Mouse (Mus musculus): ENCODE results near the gene Pm20d2. TPM values are rescaled to one million over a fixed set of nuclear protein-coding genes. Genes with fewer than 3 reads are reported as not detected.
A peak's percentile ranks its signal among the peaks of the same experiment; 100 is the strongest.

The Pm20d2 gene
- total RNA-seq (2015; ENCODE audit: low replicate concordance) (not detected in 2 replicates), total RNA-seq (2017; ENCODE audit: low replicate concordance) (not detected in 2 replicates)

DNA sequence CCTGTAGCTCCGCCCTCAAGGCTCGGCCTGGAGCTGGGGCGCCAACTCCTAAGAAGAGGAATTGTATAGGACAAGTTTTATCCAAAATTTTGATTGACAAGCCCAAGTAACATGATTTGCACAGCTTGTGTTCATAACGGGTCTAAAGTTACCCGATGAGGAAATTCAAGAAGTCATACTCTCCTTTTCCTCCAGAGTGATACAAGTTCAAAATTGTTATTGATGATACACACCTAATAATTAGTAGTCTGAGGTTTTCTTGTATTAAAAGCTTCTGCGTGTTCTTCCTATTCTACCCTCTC is at the start of gene Pm20d2:
Gene Pm20d2 (minus strand): TSS at position 3 of the 302 bp plus-strand sequence.
- no peak for ATAC-seq (replicated peaks; ENCODE audit: low FRiP score, poor library complexity, severe bottlenecking)

DNA sequence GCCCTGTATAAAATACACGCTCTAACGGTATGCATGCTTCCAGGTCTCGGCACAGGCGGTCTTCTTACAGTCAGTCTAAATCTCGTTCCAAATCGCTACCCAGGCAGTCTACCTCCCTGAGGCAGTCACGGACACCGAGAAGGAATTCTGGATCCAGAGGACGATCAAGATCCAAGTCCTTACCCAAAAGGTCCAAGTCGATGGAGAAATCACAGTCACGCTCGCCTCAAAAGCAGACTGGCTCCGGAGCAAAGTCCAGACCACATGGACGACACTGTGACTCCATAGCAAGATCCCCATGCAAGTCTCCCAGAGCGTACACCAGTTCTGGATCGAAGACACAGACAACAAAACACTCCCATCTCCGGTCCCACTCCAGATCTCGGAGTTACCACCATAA is 41.3 kb upstream of the Pm20d2 start:
- ATAC-seq (replicated peaks; ENCODE audit: low FRiP score, poor library complexity, severe bottlenecking) = no peak

DNA sequence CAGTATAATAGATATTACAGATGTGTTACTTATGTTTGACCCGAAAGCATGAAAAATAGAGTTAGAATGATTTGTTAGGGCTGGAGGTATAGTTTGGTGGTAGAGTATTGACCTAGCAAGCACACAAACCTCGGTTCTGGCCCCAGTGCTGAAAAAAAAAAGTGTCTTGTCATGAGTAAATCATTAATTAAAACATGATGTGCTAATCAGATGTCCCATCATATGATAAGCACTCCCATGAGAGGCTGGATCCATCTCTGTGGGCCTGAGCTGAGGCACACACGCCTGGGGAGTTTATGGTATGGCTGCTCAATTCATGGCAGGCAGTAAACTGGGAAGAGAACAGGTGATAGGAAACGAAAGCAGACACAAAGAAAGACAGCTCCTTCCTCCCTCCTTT is 40.1 kb upstream of the Pm20d2 start:
- ATAC-seq (replicated peaks; ENCODE audit: low FRiP score, poor library complexity, severe bottlenecking) = no peak

DNA sequence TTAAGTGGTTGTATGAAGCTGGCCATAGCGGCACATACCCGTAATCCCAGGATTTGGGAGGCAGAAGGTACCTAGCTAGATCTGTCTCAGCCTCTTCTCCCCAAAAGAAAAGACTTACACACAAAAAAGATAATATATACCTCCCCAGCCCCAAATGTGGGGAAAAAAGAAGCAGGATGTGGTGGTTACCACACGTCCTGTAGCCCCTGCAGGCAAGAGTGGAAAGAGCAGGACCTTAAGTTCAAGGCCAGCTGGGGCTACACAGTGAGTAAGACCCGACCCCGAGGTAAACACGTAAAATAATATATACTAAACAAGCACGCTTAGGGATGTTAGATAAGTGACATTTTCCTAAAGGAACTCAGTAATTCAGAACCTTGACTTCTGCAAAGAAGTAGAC is 37.6 kb upstream of the Pm20d2 start:
- ATAC-seq (replicated peaks; ENCODE audit: low FRiP score, poor library complexity, severe bottlenecking) = no peak

DNA sequence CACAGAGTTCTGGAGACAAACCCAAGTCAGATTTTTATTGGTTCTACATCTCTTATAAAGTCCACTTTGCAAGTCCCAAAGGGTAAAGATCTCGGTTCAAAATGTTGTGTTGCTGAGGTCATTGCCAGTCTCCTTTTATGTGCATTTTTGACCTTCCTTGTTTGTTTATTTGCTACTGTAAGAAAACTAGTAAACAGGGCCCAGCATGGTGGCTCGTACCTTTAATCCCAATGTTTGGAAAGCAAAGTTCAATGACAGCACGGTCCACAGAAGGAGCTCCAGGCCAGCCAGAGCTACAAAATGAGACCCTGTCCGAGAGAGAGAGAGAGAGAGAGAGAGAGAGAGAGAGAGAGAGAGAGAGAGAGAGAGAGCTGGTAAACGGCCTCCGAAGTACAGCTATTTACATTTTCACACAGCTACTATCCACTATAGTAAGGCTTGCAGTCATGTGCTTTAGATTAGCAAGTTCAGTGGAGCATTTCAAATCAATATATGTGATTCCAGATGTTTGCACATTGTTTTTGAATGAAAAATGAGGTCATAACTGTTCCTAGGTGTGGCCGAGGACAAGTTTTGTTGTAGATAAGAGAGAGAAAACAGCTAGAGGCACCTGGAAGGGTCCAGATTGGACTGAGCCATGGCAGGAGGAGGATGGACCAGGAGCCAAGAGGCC is 34.6 kb upstream of the Pm20d2 start:
- ATAC-seq (replicated peaks; ENCODE audit: low FRiP score, poor library complexity, severe bottlenecking) = no peak

DNA sequence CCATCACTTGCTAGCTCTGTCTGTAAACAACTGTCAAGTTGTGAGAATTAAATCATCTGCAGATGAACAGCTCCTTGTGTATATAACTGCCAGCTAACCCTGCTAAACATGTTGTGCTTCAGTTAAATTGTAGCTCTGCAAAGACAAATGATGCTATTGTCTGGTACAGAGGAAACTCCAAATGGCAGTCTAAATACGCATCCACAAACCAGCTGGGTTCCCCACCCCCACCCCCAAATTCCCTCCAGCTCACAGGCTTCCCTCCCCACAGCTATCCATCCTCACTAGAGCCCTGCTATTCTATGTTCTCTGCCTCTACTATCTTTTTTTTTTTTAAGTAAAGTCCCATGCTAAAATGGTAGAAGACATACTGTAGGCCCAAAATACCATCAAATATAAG is 32.3 kb upstream of the Pm20d2 start:
- no peak for ATAC-seq (replicated peaks; ENCODE audit: low FRiP score, poor library complexity, severe bottlenecking)

DNA sequence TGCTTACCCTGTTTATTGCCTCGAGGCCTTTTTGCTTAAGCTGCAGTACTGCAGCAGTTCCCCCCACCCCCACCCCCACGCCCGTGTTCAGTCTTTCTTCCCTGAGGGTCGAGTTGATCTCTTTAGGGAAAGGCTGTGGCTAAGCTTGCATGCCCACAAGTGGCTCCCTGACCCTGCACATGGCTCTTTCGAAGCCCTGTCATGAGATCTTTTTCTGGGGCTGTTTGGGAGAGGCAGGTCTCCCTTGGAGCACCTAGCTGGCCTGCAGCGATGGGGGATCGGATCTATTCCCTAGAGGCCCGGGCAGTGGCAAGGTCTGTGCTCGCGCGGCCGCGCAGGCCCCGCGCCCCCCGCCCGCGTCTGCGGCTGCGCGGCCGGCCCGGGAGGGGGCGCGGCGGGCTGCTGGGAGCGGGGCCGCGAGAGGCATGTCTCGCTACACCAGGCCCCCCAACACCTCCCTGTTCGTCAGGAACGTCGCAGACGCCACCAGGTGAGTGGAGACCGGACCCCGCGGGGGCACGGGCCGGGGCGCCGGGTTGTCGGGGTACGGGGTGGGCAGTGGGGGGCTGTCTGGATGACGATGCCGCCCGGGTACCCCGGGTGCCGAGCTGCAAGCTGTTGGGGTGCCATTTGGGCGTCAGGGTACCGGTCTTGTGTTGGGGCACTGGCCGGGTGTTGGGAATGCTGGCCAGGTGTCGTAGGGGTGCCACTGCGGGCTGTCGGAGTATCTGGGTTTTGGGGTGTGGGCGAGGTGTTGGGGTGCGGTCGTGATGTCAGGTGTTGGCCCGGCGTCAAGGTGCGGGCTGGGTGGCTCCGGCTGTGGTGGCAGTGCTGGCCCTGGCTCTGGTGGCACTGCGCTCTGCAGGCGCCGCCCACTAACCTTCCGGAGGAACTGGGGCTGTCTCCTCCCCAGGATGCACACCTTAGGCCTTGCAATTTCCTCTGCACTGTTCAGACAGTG is 19.6 kb upstream of the Pm20d2 start, which contains the start of gene Srsf12:
Gene Srsf12 (plus strand): TSS at position 111 of the 961 bp plus-strand sequence.
- no peak for ATAC-seq (replicated peaks; ENCODE audit: low FRiP score, poor library complexity, severe bottlenecking)

DNA sequence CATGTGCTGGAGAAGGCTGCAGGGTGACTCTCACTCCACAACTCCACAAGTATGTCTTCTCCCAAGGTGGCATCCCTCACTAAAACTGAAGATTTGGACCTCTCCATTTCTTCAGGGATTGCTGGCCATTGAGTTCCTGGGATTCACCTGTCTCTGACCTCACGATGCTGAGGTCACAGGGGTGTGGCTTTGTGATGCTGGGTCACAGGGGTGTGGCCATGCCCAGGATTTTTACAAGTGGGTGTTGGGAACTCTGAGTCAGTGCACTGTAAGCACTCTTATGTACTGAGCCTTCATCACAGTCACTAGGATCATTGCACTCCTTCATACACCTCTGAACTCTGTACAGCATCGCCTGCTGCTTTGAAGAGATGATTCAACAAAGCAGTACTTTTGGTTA is 18.0 kb upstream of the Pm20d2 start:
- ATAC-seq (replicated peaks; ENCODE audit: low FRiP score, poor library complexity, severe bottlenecking) = no peak

DNA sequence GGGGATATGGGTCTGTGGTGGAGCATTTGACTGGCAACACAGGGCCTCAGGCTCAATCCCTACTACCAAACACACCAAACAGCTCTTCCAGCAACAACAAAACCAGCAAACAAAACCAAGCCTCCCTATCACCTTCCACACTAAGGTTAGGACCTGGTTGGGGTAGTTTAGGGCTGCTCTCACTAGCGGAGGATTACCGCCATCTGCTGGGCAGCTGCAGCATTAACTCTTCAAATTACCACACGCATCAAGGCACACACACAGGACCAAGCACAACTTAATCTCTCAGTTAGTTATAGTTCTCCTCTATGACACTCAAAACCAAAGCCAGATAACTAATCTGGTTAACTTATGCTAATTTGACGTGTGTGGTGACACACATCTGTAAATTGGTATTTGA is 15.1 kb upstream of the Pm20d2 start:
- ATAC-seq (replicated peaks; ENCODE audit: low FRiP score, poor library complexity, severe bottlenecking) = peak; percentile 73; the same call in 1 of the 2 replicates

DNA sequence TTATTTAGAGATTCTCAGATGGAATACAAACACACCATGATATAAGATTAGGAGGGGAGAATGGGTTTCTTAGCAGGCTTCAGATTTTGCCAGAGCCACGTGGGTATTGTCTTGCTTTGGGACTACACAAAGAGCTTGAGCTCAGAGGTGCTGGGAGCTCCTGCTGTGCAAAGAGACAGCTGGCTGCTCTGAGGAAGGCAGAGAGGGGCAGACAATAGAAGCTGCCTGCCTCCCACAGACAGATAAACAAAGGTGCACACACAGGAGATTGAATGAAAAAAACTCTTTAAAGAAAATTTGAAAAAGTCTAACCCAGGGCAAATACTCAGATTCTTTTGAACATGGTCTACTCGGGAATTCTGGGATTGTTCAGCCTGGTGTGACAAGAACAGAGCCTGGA is 8.6 kb upstream of the Pm20d2 start:
- ATAC-seq (replicated peaks; ENCODE audit: low FRiP score, poor library complexity, severe bottlenecking) = no peak

DNA sequence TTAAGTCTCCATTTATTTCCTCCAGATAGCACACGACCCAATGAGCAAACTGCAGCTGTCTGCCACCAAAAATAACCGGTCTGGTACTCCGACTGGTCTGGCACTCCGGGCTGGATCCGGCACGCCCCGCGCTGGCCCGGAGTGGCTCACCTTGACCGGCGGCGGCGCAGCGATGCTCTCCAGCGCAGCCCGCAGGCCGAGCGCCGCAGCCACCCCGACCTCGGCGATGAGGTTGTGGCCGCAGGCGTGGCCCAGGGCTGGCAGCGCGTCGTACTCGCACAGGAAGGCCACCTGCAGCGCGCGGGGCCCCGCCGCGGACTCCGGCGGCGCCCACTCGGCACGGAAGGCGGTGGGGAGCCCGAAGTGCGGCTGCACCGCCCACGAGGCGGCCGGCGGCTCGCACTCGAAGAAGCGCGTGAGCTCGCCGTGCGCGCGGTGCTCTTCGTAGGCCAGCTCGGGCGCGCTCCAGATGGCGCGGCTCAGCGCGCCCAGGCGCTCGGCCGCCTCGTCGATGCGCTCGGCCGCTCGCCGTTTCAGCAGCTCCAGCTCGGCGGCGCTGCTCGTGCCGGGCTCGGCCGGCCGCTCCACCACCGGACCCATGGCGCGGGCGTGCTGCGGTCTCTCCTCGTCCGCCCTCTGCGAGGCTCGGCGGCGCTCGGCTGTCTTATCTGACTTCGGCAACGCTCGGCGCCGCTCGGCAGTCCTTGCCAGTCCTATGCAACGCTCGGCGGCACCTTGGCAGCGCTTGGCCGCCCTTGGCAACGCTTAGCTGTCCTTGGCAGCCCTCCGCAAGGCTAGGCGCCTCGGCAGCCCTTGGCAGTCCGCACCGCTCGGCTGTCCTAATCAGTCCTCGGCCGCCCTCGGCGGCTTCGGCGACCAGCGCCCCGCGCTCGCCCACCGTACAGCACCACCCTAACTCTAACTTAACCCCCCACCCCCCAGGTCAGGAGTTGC is 479 bp downstream of the Pm20d2 start:
- ATAC-seq (replicated peaks; ENCODE audit: low FRiP score, poor library complexity, severe bottlenecking) = peak; percentile 74

DNA sequence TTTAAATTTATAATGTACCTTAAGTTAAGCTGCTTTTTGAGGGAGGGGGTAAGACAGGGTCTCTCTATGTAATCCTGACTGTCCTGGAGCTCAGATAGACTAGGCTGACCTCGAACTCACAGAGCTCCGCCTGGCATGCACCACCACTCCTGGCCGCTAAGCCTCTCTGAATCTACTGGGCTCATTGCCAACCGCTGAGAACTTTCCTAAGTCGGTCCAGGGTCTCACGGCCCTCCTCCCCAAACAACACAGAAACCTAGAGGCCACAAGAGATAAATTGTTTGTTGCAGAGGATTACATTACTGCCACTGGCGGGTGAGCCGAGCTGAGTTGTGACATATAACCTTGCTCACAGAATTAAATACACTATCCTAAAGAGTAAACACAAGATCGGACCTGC is 1.4 kb downstream of the Pm20d2 start:
- ATAC-seq (replicated peaks; ENCODE audit: low FRiP score, poor library complexity, severe bottlenecking) = no peak

DNA sequence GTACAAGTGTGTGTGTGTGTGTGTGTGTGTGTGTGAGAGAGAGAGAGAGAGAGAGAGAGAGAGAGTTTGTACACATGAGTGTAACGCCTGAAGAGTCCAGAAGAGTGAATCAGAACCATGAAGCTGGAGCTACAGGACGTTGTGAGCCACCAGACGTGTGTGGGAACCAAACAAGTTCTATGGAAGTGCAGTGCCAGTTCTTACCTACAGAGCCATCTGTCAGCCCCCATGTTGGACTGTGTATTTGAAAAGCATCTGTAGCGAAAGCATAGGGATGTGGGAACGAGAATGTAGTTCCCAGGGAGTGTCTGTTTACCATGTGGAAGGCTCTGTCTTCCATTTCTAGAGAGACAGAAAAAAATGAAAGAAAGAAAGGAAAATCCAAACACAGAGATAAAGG is 6.1 kb downstream of the Pm20d2 start:
- no peak for ATAC-seq (replicated peaks; ENCODE audit: low FRiP score, poor library complexity, severe bottlenecking)

DNA sequence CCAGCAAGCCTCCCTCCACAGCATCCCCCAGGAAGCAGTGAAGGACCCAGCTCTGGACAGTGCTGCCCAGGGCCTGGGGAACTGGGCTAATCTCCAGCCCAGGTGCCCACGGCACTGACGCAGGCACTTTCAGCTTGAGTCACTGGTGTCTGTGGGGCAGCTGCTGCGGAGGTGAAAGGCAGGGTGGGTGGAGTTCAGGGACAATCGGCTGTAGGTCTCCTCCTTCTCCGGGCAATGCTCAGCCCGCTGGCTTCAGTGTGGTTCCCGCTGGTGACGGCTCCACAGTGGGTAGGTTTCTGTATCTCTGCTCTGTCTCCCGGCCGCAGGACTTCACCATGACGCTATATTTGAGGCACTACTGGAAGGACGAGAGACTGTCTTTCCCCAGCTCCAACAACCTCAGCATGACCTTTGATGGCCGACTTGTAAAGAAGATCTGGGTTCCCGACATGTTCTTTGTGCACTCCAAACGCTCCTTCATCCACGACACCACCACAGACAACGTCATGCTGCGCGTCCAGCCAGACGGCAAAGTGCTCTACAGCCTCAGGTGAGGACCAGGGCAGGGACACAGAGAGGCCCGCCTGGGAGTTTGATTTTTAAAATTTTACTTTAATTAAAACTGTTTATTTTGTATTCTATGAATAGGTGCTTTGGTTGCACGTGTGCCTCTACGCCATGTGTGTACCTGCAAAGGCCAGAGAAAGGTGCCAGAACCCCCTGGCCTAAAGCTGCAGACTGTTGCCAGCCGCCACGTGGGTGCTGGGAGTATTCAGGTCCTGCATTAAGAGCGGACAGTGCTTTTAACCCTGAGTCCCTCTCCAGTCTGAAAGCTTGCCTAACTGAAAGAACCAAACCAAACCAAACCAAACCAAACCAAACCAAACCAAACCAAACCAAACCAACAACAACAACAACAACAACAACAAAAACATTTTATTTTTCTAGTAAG is 37.2 kb downstream of the Pm20d2 start:
- ATAC-seq (replicated peaks; ENCODE audit: low FRiP score, poor library complexity, severe bottlenecking) = no peak

DNA sequence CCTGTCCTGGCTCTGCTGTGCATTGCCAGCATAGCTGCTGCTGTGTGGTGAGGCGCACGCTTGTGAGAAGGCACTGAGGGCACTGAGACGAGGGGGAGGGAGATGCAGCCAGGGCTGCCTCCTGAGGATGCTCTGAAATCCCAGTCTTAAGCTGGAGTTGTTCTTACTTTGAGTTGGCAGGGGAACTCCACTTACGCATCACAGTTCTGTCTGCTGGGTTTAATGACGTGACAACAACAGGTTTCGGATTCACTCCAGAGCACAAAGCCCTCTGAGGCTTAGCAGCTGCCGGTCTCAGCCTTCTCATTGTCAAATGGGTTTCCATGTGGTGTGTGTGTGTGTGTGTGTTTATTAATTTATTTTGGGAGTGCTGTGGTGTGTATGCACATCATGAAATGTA is 40.4 kb downstream of the Pm20d2 start:
- no peak for ATAC-seq (replicated peaks; ENCODE audit: low FRiP score, poor library complexity, severe bottlenecking)

DNA sequence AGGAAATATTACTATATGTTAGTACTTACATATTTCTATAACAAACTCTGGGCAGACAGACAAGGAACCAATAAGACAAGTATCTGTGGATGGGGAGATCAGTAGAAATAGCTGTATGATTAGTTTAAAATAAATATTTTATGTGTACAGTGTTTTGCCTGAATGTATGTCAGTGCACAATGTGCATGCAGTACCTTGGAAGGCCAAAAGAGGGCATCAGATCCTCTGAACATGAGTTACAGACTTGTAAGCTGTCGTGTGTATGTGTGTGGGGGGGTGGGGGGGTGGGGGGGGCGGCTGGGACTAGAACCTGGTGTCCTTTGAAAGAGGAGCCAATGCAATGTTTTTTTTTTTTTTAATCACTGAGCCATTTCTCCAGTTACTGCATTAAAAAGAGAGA is 41.7 kb downstream of the Pm20d2 start:
- ATAC-seq (replicated peaks; ENCODE audit: low FRiP score, poor library complexity, severe bottlenecking) = no peak

DNA sequence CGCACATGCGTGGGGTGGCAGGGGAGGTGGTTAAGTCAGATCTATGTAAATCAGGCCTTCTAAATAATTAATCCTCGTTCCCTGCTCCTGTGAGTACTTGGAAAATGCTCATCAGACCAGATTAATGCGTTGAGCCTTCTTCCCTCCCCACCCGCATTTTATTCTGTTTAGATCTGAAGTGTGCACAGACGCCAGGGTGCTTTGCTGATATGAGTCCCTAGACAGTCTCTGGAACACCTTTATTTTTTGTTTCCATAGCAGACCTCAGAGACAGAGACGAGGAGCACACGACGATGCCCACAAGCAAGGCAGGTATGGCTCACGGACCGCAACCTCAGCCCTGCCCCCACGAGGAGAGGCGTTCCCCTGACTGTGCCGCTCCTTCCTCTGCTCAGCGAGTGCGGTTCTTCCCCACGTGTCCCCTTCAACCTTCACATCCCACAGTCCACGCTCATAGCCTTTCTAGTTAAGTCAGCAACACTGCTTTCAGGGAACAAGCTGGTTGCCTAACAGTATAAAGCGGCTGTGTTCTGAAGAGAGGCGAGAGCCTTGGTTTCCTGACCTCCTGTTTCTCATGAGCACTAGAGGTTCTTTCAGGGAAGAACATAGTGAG is 42.8 kb downstream of the Pm20d2 start:
- no peak for ATAC-seq (replicated peaks; ENCODE audit: low FRiP score, poor library complexity, severe bottlenecking)

DNA sequence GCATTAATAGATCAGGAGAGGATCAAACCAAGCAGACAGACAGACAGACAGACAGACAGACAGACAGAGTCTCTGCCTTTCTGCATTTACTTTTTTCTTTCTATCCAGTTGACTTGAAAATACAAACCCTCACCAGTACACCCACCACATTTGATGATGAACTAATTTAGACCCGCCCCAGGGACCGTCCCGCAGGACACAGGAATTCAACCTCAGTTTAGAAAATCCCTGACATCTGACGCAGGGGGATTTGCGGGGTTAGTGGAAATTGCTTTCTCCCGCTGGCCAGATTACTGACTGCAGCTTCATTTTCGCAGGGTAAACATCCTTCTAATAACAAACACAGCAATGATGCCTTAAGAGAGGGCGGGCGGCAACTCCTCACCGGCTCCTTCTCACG is 57.3 kb downstream of the Pm20d2 start, which contains the start of gene Gabrr1:
Gene Gabrr1 (plus strand): TSS at position 301 of the 400 bp plus-strand sequence.
- no peak for ATAC-seq (replicated peaks; ENCODE audit: low FRiP score, poor library complexity, severe bottlenecking)
